Mouse (Mus musculus) lung, embryonic 14.5 days (tissue): ENCODE data around the gene Rabgap1l. TPM values are rescaled to one million over a fixed set of nuclear protein-coding genes. Genes with fewer than 3 reads are reported as not detected.

ENCODE experiments used
- ATAC-seq: fragments of 200-750 bp; cut with Nextera tagmentation; 2 replicates; pipeline ENCODE4 v1.8.0; 2017; ENCODE audit warnings: mild to moderate bottlenecking, moderate TSS enrichment, moderate library complexity; ENCODE audit not compliant: insufficient read depth
- DNase-seq: peaks from one replicate; pipeline ENCODE4 v3.0.0-alpha.2; 2015
- H3K27ac ChIP-seq: fragments of 300-500 bp; sonication (generic); 2 replicates; pipeline ENCODE4 v1.5.1; 2014; ENCODE audit warnings: low read depth, mild to moderate bottlenecking, moderate library complexity
- H3K27me3 ChIP-seq: fragments of 300-500 bp; sonication (generic); 2 replicates; pipeline ENCODE4 v1.6.1; 2014; ENCODE audit warnings: low read length, control low read depth; ENCODE audit not compliant: insufficient read depth
- H3K36me3 ChIP-seq: fragments of 300-500 bp; sonication (generic); 2 replicates; pipeline ENCODE4 v1.6.1; 2014; ENCODE audit warnings: control low read depth; ENCODE audit not compliant: insufficient read depth
- H3K4me1 ChIP-seq: fragments of 300-500 bp; sonication (generic); 2 replicates; pipeline ENCODE4 v1.6.1; 2014; ENCODE audit warnings: antibody characterized with exemption, control low read depth; ENCODE audit not compliant: insufficient read depth
- H3K4me2 ChIP-seq: fragments of 300-500 bp; sonication (generic); 2 replicates; pipeline ENCODE4 v1.6.1; 2014; ENCODE audit warnings: mild to moderate bottlenecking
- H3K4me3 ChIP-seq: fragments of 300-500 bp; sonication (generic); 2 replicates; pipeline ENCODE4 v1.5.1; 2014; ENCODE audit warnings: low read depth, low read length
- H3K9ac ChIP-seq: fragments of 300-500 bp; sonication (generic); 2 replicates; pipeline ENCODE4 v1.6.1; 2014
- H3K9me3 ChIP-seq: fragments of 300-500 bp; sonication (generic); 2 replicates; pipeline ENCODE4 v1.6.1; 2016; ENCODE audit warnings: low read depth, low read length, control low read depth
- CTCF ChIP-seq: IDR thresholded peaks from 2 replicates; pipeline ENCODE4 v1.5.1; 2016; ENCODE audit warnings: antibody characterized with exemption, low read depth
- WGBS: fragments of 180-500 bp; shearing (Covaris S2); extraction: QIAGEN DNeasy Blood & Tissue Kit; methylation state at CpG from one replicate; pipeline ENCODE4 v1.1.7; 2014; 5-methylcytosine and 5-hydroxymethylcytosine counted together
- polyA plus RNA-seq: library from polyadenylated mRNA; unstranded; fragments of >200 nt; fragmentation: Nextera tagmentation; extraction: Ambion mirVana; gene quantifications from 2 replicates; pipeline ENCODE4 v1.2.1, GENCODE M21; 2014

Rabgap1l gene
- polyA plus RNA-seq, 1 experiment from 2014 or later, result 19.3 TPM

- peak; percentile 89 for ATAC-seq
- WGBS, result 25% methylated on average over 3 of the region's 3 CpGs
These were observed 511.5 kb downstream of the Rabgap1l start for GRCm38 (mm10) chr1:160281337-160282084.

GRCm38 (mm10) chr1:160280603-160281002 lies 512.4 kb downstream of the Rabgap1l start:
- no peak overlapping the region for H3K27ac ChIP-seq
- H3K4me3 ChIP-seq, result no peak overlapping the region
- no peaks in the 10 kb centered on the region for H3K36me3 ChIP-seq
- ATAC-seq (no peak), DNase-seq (peak; percentile 31)
- TF ChIP-seq CTCF, result no peak
- WGBS, result 79% methylated on average over 4 of the region's 4 CpGs
- no peaks in the 10 kb centered on the region for H3K27me3 ChIP-seq
- no peaks in the 10 kb centered on the region for H3K9me3 ChIP-seq
- H3K9ac ChIP-seq, result no peak overlapping the region
- no peak overlapping the region for H3K4me2 ChIP-seq
- no peaks in the 10 kb centered on the region; the same call in 1 of the 2 replicates for H3K4me1 ChIP-seq

More at GRCm38 (mm10) chr1:160281337-160282084, 511.5 kb downstream of the Rabgap1l start:
- H3K27me3 ChIP-seq, result no peaks in the 10 kb centered on the region
- peak; percentile 73 for DNase-seq
- no peak overlapping the region for H3K4me2 ChIP-seq
- no peak overlapping the region for H3K4me3 ChIP-seq
- H3K9ac ChIP-seq, result no peak overlapping the region
- H3K27ac ChIP-seq, result 0 out of 2 replicates have a peak overlapping the region, but pooled peaks have one; percentile 46
- no peaks in the 10 kb centered on the region; the same call in 1 of the 2 replicates for H3K4me1 ChIP-seq
- no peaks in the 10 kb centered on the region for H3K9me3 ChIP-seq
- TF ChIP-seq CTCF, result no peak
- H3K36me3 ChIP-seq, result no peaks in the 10 kb centered on the region

GRCm38 (mm10) chr1:160277940-160278682 lies 514.9 kb downstream of the Rabgap1l start:
- Histone ChIP-seq H3K4me3 (no peak overlapping the region), H3K27me3 (no peaks in the 10 kb centered on the region), H3K4me2 (no peak overlapping the region), H3K36me3 (no peaks in the 10 kb centered on the region), H3K9me3 (no peaks in the 10 kb centered on the region), H3K9ac (no peak overlapping the region), H3K27ac (no peak overlapping the region), H3K4me1 (no peaks in the 10 kb centered on the region; the same call in 1 of the 2 replicates)
- ATAC-seq, result no peak
- DNase-seq, result no peak
- no peak for TF ChIP-seq CTCF
- 85% methylated on average over 3 of the region's 3 CpGs for WGBS

GRCm38 (mm10) chr1:160275248-160275647 lies 517.8 kb downstream of the Rabgap1l start:
- no peak for ATAC-seq

GRCm38 (mm10) chr1:160273133-160273743 lies 519.8 kb downstream of the Rabgap1l start:
- DNase-seq, result no peak
- H3K36me3 ChIP-seq, result no peaks in the 10 kb centered on the region
- no peak for ATAC-seq
- H3K4me1 ChIP-seq, result no peaks in the 10 kb centered on the region; the same call in 1 of the 2 replicates
- no peaks in the 10 kb centered on the region for H3K27me3 ChIP-seq
- no peak overlapping the region for H3K4me2 ChIP-seq
- H3K9me3 ChIP-seq, result no peaks in the 10 kb centered on the region
- TF ChIP-seq CTCF, result no peak
- no peak overlapping the region for H3K4me3 ChIP-seq
- 64% methylated on average over 7 of the region's 7 CpGs for WGBS
- H3K9ac ChIP-seq, result no peak overlapping the region
- no peak overlapping the region for H3K27ac ChIP-seq

More at GRCm38 (mm10) chr1:160275248-160275647, 517.8 kb downstream of the Rabgap1l start:
- no peak for DNase-seq
- Histone ChIP-seq H3K27ac (no peak overlapping the region), H3K9ac (no peak overlapping the region), H3K36me3 (no peaks in the 10 kb centered on the region), H3K4me3 (no peak overlapping the region), H3K4me1 (no peaks in the 10 kb centered on the region; the same call in 1 of the 2 replicates), H3K9me3 (no peaks in the 10 kb centered on the region), H3K27me3 (no peaks in the 10 kb centered on the region), H3K4me2 (no peak overlapping the region)
- TF ChIP-seq CTCF, result no peak
- WGBS, result 45% methylated on average over 2 of the region's 2 CpGs

GRCm38 (mm10) chr1:160271282-160271967 lies 521.6 kb downstream of the Rabgap1l start:
- Histone ChIP-seq H3K4me2 (no peak overlapping the region), H3K27me3 (no peaks in the 10 kb centered on the region), H3K4me3 (no peak overlapping the region), H3K9me3 (no peaks in the 10 kb centered on the region), H3K4me1 (no peaks in the 10 kb centered on the region; the same call in 1 of the 2 replicates), H3K27ac (peak overlapping the region; percentile 55; the same call in 1 of the 2 replicates), H3K36me3 (no peaks in the 10 kb centered on the region), H3K9ac (no peak overlapping the region)
- TF ChIP-seq CTCF, result no peak
- DNase-seq (peak; percentile 39), ATAC-seq (peak; percentile 81; the same call in 1 of the 2 replicates)
- WGBS, result 4% methylated on average over 1 of the region's 1 CpGs
